Mouse (Mus musculus): Measurements from ENCODE around the gene Elk4.

DNA sequence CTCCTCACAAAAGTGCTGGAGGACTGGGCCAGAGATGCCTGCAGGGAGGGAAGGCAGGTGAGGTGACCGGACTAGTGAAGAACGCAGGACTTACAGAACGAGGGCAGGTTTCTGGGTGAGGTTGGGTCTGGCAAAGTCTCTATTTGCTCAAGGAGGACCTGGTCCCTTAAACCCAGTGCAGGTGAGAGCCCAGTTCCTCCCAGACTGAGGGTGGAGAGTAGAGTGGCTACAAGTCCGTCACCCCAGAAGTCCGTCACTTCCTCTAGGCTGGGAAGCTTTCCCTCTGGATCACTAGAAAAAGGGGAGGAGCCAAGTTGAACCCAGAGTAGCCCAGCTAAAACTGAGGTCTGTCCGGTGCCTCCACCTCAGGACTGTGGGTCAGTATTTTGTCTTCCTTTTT is 33.4 kb upstream of the Elk4 start:
- TF ChIP-seq MAX (IDR thresholded peaks at IDR 0.05; ENCODE audit: low read length) (no peak), CTCF (conservative IDR thresholded peaks at IDR 0.05 in 1 of 2, IDR thresholded peaks at IDR 0.05 in 1 of 2; ENCODE audit: low read depth in 2 of 2, low read length in 2 of 2) (no peak), POLR2A (IDR thresholded peaks at IDR 0.05; ENCODE audit: low read depth, low read length) (no peak), JUND (conservative IDR thresholded peaks at IDR 0.05; ENCODE audit: low read depth, low read length) (no peak), ELF1 (IDR thresholded peaks at IDR 0.05; ENCODE audit: low read depth, low read length) (no peak)
